Mouse (Mus musculus): ENCODE results near the gene Gm17490. TPM values are rescaled to one million over a fixed set of nuclear protein-coding genes. Genes with fewer than 3 reads are reported as not detected.
"Not testable (repeated sequence)": the region's sequence is repeated elsewhere in the genome, so short reads cannot be mapped to it uniquely, and the experiment has no call there.

Gene Gm17490
- total and polyA plus RNA-seq, 3 experiments = not detected

DNA sequence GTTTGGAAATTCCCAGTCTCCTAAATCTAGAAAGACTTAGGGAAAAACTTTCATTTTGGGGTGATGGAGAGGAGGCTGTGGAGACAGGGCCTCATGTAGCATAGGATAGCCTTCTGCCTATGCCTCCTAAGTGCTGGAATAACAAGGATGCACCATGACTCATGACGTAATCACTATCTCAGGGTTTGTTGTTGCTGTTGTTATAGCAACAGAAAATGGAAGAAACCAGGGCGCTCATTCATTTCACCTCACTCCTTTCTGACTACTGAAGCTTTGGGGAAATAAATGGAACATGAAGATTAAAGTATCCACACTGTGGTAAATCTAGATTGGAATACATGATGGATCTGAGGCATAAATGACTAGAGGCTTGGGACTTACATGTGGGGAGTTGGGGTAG is 2.3 kb downstream of the Gm17490 start:
- H3K27ac ChIP-seq = no peak overlapping the region
- WGBS = 66% methylated on average over 2 of the region's 2 CpGs
- H3K36me3 ChIP-seq (ENCODE audit: control insufficient read depth, insufficient read depth, low read length) = no peaks in the 10 kb centered on the region
- H3K9ac ChIP-seq (ENCODE audit: low read depth, low read length) = no peak overlapping the region
- H3K79me2 ChIP-seq (replicated peaks; ENCODE audit: control insufficient read depth, insufficient read depth, low read length) = no peaks in the 10 kb centered on the region
- H3K4me3 ChIP-seq = no peak overlapping the region
- H3K4me1 ChIP-seq (ENCODE audit: control insufficient read depth, insufficient read depth, low read length) = no peaks in the 10 kb centered on the region
- no peaks in the 10 kb centered on the region for H3K27me3 ChIP-seq (ENCODE audit: control insufficient read depth, insufficient read depth, low read length)
- intact Hi-C loops (cut with DNase I) = no loop called here
- no peak for DNase-seq
- no peak for TF ChIP-seq CTCF (IDR thresholded peaks at IDR 0.05)

DNA sequence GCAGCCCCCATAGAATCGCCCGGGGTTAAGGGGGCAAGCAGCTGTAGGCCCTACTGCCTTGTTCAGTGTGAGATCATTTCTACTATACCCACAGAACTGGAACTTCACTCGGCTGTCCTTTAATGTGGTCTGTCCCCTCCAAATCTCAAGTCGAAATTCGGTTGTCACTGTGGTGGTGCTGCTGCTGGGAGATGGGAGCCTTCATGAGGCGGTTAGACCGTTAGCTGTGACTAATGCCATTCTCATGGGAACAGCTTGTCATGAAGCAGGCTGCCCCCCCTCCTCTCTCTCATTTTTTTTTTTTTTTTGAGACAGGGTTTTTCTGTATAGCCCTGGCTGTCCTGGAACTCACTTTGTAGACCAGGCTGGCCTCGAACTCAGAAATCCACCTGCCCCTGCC is 2.9 kb downstream of the Gm17490 start:
- WGBS = 85% methylated on average over 8 of the region's 8 CpGs
- H3K9ac ChIP-seq (ENCODE audit: low read depth, low read length) = no peak overlapping the region
- no peak overlapping the region for H3K27ac ChIP-seq
- intact Hi-C loops (cut with DNase I) = no loop called here
- no peak overlapping the region for H3K4me3 ChIP-seq
- H3K36me3 ChIP-seq (ENCODE audit: control insufficient read depth, insufficient read depth, low read length) = no peaks in the 10 kb centered on the region
- TF ChIP-seq CTCF (IDR thresholded peaks at IDR 0.05) = no peak
- no peak for TF ChIP-seq EP300 (IDR thresholded peaks at IDR 0.05; ENCODE audit: insufficient read depth, low read depth, low read length)
- TF ChIP-seq POLR2A (IDR thresholded peaks at IDR 0.05; ENCODE audit: insufficient read depth, low read depth, low read length) = no peak
- no peak for DNase-seq
- H3K4me1 ChIP-seq (ENCODE audit: control insufficient read depth, insufficient read depth, low read length) = no peaks in the 10 kb centered on the region
- no peaks in the 10 kb centered on the region for H3K79me2 ChIP-seq (replicated peaks; ENCODE audit: control insufficient read depth, insufficient read depth, low read length)
- no peaks in the 10 kb centered on the region for H3K27me3 ChIP-seq (ENCODE audit: control insufficient read depth, insufficient read depth, low read length)

DNA sequence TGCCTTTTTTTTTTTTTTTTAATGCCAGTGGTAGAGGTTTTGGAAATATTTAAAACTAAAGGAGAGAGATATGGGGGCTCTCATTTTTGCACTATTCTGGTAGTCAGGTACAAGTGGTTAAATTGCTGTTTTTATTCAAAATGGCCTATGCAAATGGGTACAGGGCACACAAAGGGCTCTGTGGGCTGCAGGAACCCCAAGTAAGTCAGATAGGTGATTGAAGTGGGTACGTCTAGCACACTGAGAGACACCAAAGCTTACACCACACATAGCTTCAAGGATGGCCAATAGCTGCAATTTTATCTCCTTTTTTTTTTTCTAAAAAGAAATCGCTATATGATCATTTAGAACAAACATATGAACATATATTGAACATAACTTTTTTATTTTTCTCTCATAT is 6.5 kb downstream of the Gm17490 start:
- no peak for DNase-seq
- H3K79me2 ChIP-seq (replicated peaks; ENCODE audit: control insufficient read depth, insufficient read depth, low read length) = no peaks in the 10 kb centered on the region
- no peaks in the 10 kb centered on the region for H3K36me3 ChIP-seq (ENCODE audit: control insufficient read depth, insufficient read depth, low read length)
- intact Hi-C loops (cut with DNase I) = no loop called here
- TF ChIP-seq CTCF (IDR thresholded peaks at IDR 0.05) (no peak), EP300 (IDR thresholded peaks at IDR 0.05; ENCODE audit: insufficient read depth, low read depth, low read length) (no peak)
- H3K27ac ChIP-seq = no peak overlapping the region
- 52% methylated on average over 2 of the region's 2 CpGs for WGBS
- no peaks in the 10 kb centered on the region for H3K27me3 ChIP-seq (ENCODE audit: control insufficient read depth, insufficient read depth, low read length)
- H3K4me1 ChIP-seq (ENCODE audit: control insufficient read depth, insufficient read depth, low read length) = no peaks in the 10 kb centered on the region
- H3K4me3 ChIP-seq = no peak overlapping the region
- no peak overlapping the region for H3K9ac ChIP-seq (ENCODE audit: low read depth, low read length)

DNA sequence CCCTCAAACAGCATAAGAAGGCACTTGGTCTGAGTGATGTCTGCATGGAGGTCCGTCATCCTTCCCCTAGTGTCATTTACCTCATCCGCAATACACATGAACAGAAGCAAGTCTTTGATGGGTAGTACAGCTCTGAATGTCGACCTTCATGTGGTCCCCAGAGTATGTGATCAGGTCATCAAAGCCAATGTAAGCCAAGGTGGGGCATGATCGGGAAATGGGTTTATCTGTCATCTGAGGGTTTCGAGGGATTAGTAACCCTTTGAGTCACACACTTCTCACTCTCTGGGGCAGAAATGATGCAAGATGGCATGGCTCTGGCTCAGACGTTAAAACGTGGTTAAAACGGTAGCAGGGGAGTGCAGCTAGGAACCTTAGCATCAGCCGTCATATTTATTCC is 9.2 kb downstream of the Gm17490 start:
- H3K27ac ChIP-seq = no peak overlapping the region
- intact Hi-C loops (cut with DNase I) = no loop called here
- H3K79me2 ChIP-seq (replicated peaks; ENCODE audit: control insufficient read depth, insufficient read depth, low read length) = no peaks in the 10 kb centered on the region
- H3K9ac ChIP-seq (ENCODE audit: low read depth, low read length) = no peak overlapping the region
- 84% methylated on average over 9 of the region's 9 CpGs for WGBS
- no peaks in the 10 kb centered on the region for H3K4me1 ChIP-seq (ENCODE audit: control insufficient read depth, insufficient read depth, low read length)
- H3K27me3 ChIP-seq (ENCODE audit: control insufficient read depth, insufficient read depth, low read length) = no peaks in the 10 kb centered on the region
- TF ChIP-seq CTCF (IDR thresholded peaks at IDR 0.05) (no peak), EP300 (IDR thresholded peaks at IDR 0.05; ENCODE audit: insufficient read depth, low read depth, low read length) (no peak), POLR2A (IDR thresholded peaks at IDR 0.05; ENCODE audit: insufficient read depth, low read depth, low read length) (no peak)
- H3K36me3 ChIP-seq (ENCODE audit: control insufficient read depth, insufficient read depth, low read length) = no peaks in the 10 kb centered on the region
- DNase-seq = no peak
- H3K4me3 ChIP-seq = no peak overlapping the region

DNA sequence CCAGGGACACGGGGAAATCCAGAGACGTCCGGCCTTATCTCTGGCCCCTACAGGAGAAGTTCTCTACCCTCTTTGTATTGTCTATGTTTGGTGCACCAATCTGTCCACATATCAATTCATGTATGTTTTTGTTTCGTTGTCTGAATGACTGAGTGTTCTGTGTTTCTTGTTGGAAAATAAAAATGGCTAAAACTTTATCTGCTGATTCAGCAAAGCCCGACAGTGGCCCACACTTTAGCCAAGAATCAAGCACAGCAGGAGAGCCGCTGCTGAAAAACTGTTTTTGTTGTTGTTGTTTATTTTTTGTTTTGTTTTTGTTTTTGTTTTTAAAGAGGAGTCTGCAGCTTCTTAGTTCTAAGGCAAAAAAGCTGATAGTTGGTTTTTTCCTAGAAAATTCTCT is 13.1 kb downstream of the Gm17490 start:
- H3K4me3 ChIP-seq; H3K27me3 ChIP-seq (ENCODE audit: control insufficient read depth, insufficient read depth, low read length); H3K79me2 ChIP-seq (replicated peaks; ENCODE audit: control insufficient read depth, insufficient read depth, low read length); H3K36me3 ChIP-seq (ENCODE audit: control insufficient read depth, insufficient read depth, low read length); H3K9ac ChIP-seq (ENCODE audit: low read depth, low read length); H3K4me1 ChIP-seq (ENCODE audit: control insufficient read depth, insufficient read depth, low read length); H3K27ac ChIP-seq; intact Hi-C loops (cut with DNase I); DNase-seq: not testable (repeated sequence)
- WGBS = 80% methylated on average over 6 of the region's 6 CpGs

DNA sequence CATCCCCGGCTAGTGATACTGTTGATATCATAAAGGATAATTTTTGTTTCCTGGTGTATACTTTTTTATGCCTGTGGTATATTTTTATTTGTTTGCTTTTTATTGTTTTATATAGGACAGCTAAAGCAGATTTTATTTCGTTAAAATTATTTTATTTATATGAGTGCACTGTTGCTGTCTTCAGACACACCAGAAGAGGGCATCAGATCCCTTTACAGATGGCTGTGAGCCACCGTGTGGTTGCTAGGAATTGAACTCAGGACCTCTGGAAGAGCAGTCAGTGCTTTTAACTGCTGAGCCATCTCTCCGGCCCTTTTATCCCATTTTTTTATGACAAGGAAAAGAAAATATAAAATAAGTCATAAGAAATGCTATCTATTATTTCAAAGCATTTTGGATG is 19.3 kb downstream of the Gm17490 start:
- 72% methylated on average over 4 of the region's 4 CpGs for WGBS
- not testable (repeated sequence) for H3K27me3 ChIP-seq (ENCODE audit: control insufficient read depth, insufficient read depth, low read length); H3K79me2 ChIP-seq (replicated peaks; ENCODE audit: control insufficient read depth, insufficient read depth, low read length); H3K27ac ChIP-seq; H3K36me3 ChIP-seq (ENCODE audit: control insufficient read depth, insufficient read depth, low read length); H3K9ac ChIP-seq (ENCODE audit: low read depth, low read length); H3K4me3 ChIP-seq; DNase-seq; H3K4me1 ChIP-seq (ENCODE audit: control insufficient read depth, insufficient read depth, low read length)
- intact Hi-C loops (cut with DNase I) = loop anchor here (10.0 kb wide), 1 partner anchor 168 kb away; the partner anchor contains the start of genes Ankrd16 and Fbh1

DNA sequence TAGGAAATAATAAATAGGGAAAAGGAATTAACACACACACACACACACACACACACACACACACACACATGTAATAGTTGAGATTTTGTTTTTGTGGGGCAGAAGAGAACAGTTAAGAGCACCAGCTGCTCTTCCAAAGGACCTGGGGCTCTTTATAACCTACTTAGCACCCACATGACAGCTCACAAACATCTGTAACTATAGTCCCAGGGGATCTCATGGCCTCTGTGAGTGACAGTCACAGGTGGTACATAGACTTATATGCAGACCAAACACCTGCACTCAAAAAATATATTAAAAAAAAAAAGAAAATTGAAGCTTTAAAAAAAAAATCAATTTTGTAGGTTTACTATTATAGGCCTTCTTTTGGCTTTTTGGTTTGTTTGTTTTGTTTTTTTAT is 21.2 kb downstream of the Gm17490 start:
- peaks cover 7% of the 10 kb centered on the region for H3K36me3 ChIP-seq (ENCODE audit: control insufficient read depth, insufficient read depth, low read length)
- no peak overlapping the region for H3K9ac ChIP-seq (ENCODE audit: low read depth, low read length)
- no peaks in the 10 kb centered on the region for H3K4me1 ChIP-seq (ENCODE audit: control insufficient read depth, insufficient read depth, low read length)
- no peak for DNase-seq
- TF ChIP-seq POLR2A (IDR thresholded peaks at IDR 0.05; ENCODE audit: insufficient read depth, low read depth, low read length) (no peak), CTCF (IDR thresholded peaks at IDR 0.05) (no peak), EP300 (IDR thresholded peaks at IDR 0.05; ENCODE audit: insufficient read depth, low read depth, low read length) (no peak)
- intact Hi-C loops (cut with DNase I) = loop anchor here (5.0 to 10.0 kb wide), 3 partner anchors 102 to 170 kb away; partner anchors contain the start of genes Ankrd16, Fbh1 and Il15ra
- H3K27ac ChIP-seq = no peak overlapping the region
- H3K27me3 ChIP-seq (ENCODE audit: control insufficient read depth, insufficient read depth, low read length) = no peaks in the 10 kb centered on the region
- H3K4me3 ChIP-seq = no peak overlapping the region
- H3K79me2 ChIP-seq (replicated peaks; ENCODE audit: control insufficient read depth, insufficient read depth, low read length) = no peaks in the 10 kb centered on the region; the same call in 1 of the 2 replicates
